Mouse (Mus musculus) myocyte (in vitro differentiated cells): ENCODE measurements at regions not wholly inside any gene's neighbourhood (a gene's known extent, or its start where the extent isn't known, plus 50 kb on each side); places are given as distances from the start of the nearest gene placed in this dataset.

Experiments
- MAX ChIP-seq: IDR thresholded peaks from one replicate; pipeline ENCODE4 v1.6.1; 2011; ENCODE audit warnings: low read depth, mild to moderate bottlenecking, control low read depth
- POLR2A ChIP-seq: IDR thresholded peaks from one replicate; pipeline ENCODE4 v1.6.1; 2011; ENCODE audit warnings: low read depth, mild to moderate bottlenecking, control low read depth, moderate library complexity; ENCODE audit not compliant: insufficient read length
- POLR2AphosphoS2 ChIP-seq: IDR thresholded peaks from one replicate; pipeline ENCODE4 v1.6.1; 2011; ENCODE audit warnings: low read depth, control low read depth; ENCODE audit not compliant: insufficient read length
- USF1 ChIP-seq: IDR thresholded peaks from one replicate; pipeline ENCODE4 v1.6.1; 2011; ENCODE audit warnings: low read depth, mild to moderate bottlenecking, control low read depth, moderate library complexity

DNA sequence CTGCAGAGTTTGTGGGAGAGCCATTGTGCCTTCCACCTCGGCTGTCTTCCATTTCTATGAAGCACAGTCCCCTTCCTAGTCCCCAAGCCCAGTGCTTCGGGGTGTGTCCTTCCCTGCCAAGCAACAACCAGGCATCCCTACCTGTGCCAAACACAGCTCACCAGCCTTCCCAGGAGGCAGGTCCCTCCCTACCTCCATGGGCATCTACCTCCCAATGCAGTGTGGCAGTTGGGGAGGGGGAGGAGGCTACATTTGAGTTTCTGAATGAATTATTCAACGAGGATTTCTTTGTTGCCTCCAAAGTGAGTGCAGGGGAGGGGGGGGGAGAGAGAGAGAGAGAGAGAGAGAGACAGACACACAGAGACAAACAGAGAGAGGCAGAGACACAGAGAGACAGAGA is 110.8 kb downstream of the Gm26897 start:
- no peak for TF ChIP-seq USF1
- TF ChIP-seq POLR2AphosphoS2, result no peak
- no peak for TF ChIP-seq MAX
- no peak for TF ChIP-seq POLR2A
